Mouse (Mus musculus): ENCODE data around the gene Nppb. TPM values are rescaled to one million over a fixed set of nuclear protein-coding genes. Genes with fewer than 3 reads are reported as not detected.

Gene Nppb
- polyA plus RNA-seq, 1 experiment, result 2.5 TPM

DNA sequence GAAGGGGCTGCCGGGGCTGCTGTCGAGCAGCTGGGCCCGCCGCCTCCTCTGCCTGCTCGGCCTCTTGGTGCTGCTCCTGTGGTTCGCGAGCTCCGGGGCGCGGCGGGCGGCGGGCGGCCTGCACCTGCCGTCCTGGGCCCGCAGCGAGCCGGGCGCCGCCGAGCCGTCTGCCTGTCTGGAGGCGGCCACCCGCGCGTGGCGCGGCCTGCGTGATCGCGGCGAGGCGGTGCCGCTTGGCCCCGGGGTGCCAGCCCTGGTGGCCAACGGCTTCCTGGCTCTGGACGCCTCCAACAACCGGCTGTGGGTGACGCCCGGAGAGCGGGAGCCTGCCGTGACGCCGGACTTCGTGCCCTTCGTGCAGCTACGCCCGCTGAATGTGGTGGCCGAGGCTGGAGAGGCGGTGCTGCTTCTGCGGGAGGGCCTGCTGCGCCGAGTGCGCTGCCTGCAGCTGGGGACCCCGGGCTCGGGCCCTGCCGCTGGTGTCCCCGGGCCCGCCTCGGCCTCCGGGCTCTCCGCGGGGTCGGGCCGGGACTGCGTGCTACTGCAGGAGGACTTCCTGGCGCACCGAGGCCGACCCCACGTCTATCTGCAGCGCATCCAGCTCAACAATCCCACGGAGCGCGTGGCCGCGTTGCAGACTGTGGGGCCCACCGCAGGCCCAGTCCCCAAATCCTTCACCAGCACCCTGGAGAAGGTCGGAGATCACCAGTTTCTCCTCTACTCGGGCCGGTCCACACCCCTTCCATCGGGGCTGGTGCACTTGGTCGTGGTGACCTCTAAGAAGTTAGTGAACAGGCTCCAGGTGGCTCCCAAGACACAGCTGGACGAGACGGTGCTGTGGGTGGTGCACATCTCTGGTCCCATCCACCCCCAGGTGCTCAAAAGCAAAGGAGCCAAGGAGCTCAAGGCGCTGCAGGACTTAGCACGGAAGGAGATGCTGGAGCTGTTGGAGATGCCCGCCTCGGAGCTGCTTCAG lies 44.3 kb upstream of the Nppb start:
- H3K4me1 ChIP-seq (ENCODE audit: control insufficient read depth, insufficient read depth, low read length), result peaks cover 11% of the 10 kb centered on the region; the same call in 1 of the 2 replicates
- no peak overlapping the region for H3K27ac ChIP-seq (ENCODE audit: insufficient read depth, low read length)
- H3K4me3 ChIP-seq (ENCODE audit: insufficient read depth, low read length), result peak overlapping the region; percentile 88
- TF ChIP-seq CTCF (IDR thresholded peaks at IDR 0.05; ENCODE audit: borderline replicate concordance, insufficient read depth, low read length) (no peak), POLR2A (IDR thresholded peaks at IDR 0.05; ENCODE audit: low read depth, low read length) (no peak)

DNA sequence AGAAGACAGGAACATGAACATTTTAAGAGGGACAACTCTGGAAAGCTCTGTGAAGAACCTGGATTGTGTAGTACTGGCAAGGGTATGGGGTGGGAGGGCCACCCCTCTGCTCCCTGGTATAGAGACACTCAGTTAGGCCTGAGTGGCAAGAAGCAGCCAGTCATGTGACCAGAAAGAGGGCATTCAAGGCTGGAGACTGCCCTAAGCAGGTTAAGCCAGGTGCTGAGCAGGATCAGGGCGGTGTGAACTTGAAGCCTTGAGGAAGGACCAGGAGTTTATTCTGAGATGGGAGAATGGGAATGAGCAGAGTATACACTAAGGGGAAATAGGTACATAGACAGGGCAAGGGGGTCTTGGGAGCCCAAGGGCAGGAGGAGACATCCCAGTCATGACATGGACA lies 42.6 kb upstream of the Nppb start:
- Histone ChIP-seq H3K27ac (ENCODE audit: insufficient read depth, low read length) (no peak overlapping the region), H3K4me1 (ENCODE audit: control insufficient read depth, insufficient read depth, low read length) (peaks cover 10% of the 10 kb centered on the region; the same call in 1 of the 2 replicates), H3K4me3 (ENCODE audit: insufficient read depth, low read length) (no peak overlapping the region)
- TF ChIP-seq CTCF (IDR thresholded peaks at IDR 0.05; ENCODE audit: borderline replicate concordance, insufficient read depth, low read length) (no peak), POLR2A (IDR thresholded peaks at IDR 0.05; ENCODE audit: low read depth, low read length) (no peak)

GRCm38 (mm10) chr4:147947511-147947910 lies 38.1 kb upstream of the Nppb start:
- H3K4me3 ChIP-seq (ENCODE audit: insufficient read depth, low read length), result no peak overlapping the region
- no peak overlapping the region for H3K27ac ChIP-seq (ENCODE audit: insufficient read depth, low read length)
- TF ChIP-seq POLR2A (IDR thresholded peaks at IDR 0.05; ENCODE audit: low read depth, low read length) (no peak), CTCF (IDR thresholded peaks at IDR 0.05; ENCODE audit: borderline replicate concordance, insufficient read depth, low read length) (no peak)
- no peaks in the 10 kb centered on the region for H3K4me1 ChIP-seq (ENCODE audit: control insufficient read depth, insufficient read depth, low read length)

GRCm38 (mm10) chr4:147953590-147953989 lies 32.0 kb upstream of the Nppb start:
- TF ChIP-seq CTCF (IDR thresholded peaks at IDR 0.05; ENCODE audit: borderline replicate concordance, insufficient read depth, low read length) (no peak), POLR2A (IDR thresholded peaks at IDR 0.05; ENCODE audit: low read depth, low read length) (no peak)
- no peak overlapping the region for H3K4me3 ChIP-seq (ENCODE audit: insufficient read depth, low read length)
- no peaks in the 10 kb centered on the region for H3K4me1 ChIP-seq (ENCODE audit: control insufficient read depth, insufficient read depth, low read length)
- no peak overlapping the region for H3K27ac ChIP-seq (ENCODE audit: insufficient read depth, low read length)

DNA sequence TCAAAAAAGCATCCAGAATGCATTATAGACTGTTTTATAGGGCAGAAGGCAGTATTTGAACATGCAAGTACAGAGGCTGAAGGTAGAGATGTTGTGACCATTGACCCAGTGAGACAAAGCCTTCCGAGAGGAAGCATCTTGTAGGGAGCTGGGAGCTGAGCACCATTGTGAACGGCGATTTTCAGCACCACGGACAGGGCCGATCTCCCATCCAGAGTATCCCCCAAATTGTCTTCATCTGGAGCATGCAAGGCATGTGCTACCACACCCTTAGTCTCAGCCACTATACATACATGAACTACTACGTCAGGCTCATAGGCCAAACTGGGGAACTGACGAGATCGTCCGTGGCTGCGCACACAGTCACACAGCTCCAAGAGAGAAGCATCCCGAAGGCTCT lies 28.4 kb upstream of the Nppb start:
- Histone ChIP-seq H3K4me3 (ENCODE audit: insufficient read depth, low read length) (no peak overlapping the region), H3K4me1 (ENCODE audit: control insufficient read depth, insufficient read depth, low read length) (no peaks in the 10 kb centered on the region), H3K27ac (ENCODE audit: insufficient read depth, low read length) (no peak overlapping the region)
- no peak for TF ChIP-seq POLR2A (IDR thresholded peaks at IDR 0.05; ENCODE audit: low read depth, low read length)
- TF ChIP-seq CTCF (IDR thresholded peaks at IDR 0.05; ENCODE audit: borderline replicate concordance, insufficient read depth, low read length), result no peak

- no peaks in the 10 kb centered on the region for H3K4me1 ChIP-seq (ENCODE audit: control insufficient read depth, insufficient read depth, low read length)
- H3K4me3 ChIP-seq (ENCODE audit: insufficient read depth, low read length), result no peak overlapping the region
- TF ChIP-seq POLR2A (IDR thresholded peaks at IDR 0.05; ENCODE audit: low read depth, low read length) (no peak), CTCF (IDR thresholded peaks at IDR 0.05; ENCODE audit: borderline replicate concordance, insufficient read depth, low read length) (peak; percentile 48; the same call in 1 of the 2 replicates)
- H3K27ac ChIP-seq (ENCODE audit: insufficient read depth, low read length), result no peak overlapping the region
Observed at GRCm38 (mm10) chr4:147959881-147960831, 25.4 kb upstream of the Nppb start.

DNA sequence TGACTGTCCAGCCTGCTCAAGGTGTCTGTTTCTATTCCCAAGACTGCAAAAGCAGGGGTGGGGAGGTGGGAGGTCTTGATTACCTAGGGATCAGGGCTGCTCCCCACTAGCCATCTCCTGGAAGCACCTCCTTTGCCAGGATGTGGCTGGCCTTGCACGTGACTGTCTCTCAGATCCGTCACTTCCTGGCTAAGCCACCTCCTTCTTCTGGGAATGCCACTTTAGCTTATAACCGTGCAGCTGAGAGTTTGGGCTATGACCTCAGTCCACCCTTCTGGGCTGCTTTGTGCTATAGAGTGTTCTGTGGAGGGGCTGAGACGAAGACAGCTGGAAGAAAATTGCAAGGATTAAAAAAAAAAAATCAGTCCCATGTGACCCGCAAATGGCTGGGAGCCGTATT lies 22.8 kb upstream of the Nppb start:
- no peak for TF ChIP-seq POLR2A (IDR thresholded peaks at IDR 0.05; ENCODE audit: low read depth, low read length)
- no peak for TF ChIP-seq CTCF (IDR thresholded peaks at IDR 0.05; ENCODE audit: borderline replicate concordance, insufficient read depth, low read length)
- Histone ChIP-seq H3K4me3 (ENCODE audit: insufficient read depth, low read length) (no peak overlapping the region), H3K27ac (ENCODE audit: insufficient read depth, low read length) (no peak overlapping the region), H3K4me1 (ENCODE audit: control insufficient read depth, insufficient read depth, low read length) (no peaks in the 10 kb centered on the region)

DNA sequence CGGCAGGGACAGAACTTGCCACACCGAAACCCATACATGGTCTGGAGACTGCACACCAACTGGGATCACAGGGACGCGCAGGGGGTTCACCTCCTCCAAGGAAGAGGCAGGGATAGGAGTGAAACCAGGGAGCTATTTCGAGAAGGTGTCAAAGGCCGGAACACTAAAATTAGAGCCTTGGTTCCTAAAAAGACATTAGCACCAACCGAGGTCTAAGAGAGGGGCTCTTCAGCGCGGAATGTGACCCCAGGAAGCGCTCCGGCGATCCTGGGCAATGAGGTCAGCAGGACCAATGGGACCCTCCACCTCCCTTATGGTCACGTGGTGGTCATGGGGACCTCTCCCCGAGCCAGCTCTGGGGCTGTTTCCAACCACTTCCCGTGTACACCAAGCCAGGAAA lies 22.0 kb upstream of the Nppb start:
- Histone ChIP-seq H3K27ac (ENCODE audit: insufficient read depth, low read length) (no peak overlapping the region), H3K4me3 (ENCODE audit: insufficient read depth, low read length) (no peak overlapping the region), H3K4me1 (ENCODE audit: control insufficient read depth, insufficient read depth, low read length) (no peaks in the 10 kb centered on the region)
- TF ChIP-seq CTCF (IDR thresholded peaks at IDR 0.05; ENCODE audit: borderline replicate concordance, insufficient read depth, low read length) (no peak), POLR2A (IDR thresholded peaks at IDR 0.05; ENCODE audit: low read depth, low read length) (no peak)

- H3K27ac ChIP-seq (ENCODE audit: insufficient read depth, low read length), result no peak overlapping the region
Observed at GRCm38 (mm10) chr4:147965712-147966111, 19.9 kb upstream of the Nppb start.

More at GRCm38 (mm10) chr4:147965712-147966111, 19.9 kb upstream of the Nppb start:
- Histone ChIP-seq H3K4me1 (ENCODE audit: control insufficient read depth, insufficient read depth, low read length) (no peaks in the 10 kb centered on the region), H3K4me3 (ENCODE audit: insufficient read depth, low read length) (no peak overlapping the region)
- TF ChIP-seq POLR2A (IDR thresholded peaks at IDR 0.05; ENCODE audit: low read depth, low read length) (no peak), CTCF (IDR thresholded peaks at IDR 0.05; ENCODE audit: borderline replicate concordance, insufficient read depth, low read length) (no peak)

Data from embryonic fibroblast, embryonic 13.5 days (primary cell).